Comparison of ENCODE assay signal across 13 mouse cellular contexts in the genomic region with DNA sequence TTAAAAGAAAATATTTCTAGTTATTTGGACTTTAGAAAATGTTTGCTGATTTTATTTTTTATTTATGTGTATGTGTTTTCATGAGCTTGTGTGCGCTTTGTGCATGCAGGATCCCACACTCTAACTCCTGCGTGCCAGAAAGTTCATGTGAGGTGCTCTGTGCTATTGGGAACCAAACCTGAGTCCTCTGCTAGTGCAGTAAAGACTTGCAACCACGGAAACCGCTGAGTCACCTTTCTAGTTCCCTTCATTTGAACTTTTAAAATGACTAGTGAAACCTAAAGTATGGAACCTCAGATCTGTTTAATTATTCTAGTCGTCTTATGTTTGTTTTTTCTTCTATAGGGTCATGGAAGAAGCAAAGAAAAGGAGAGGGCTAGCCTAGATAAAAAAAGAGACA.
"Had no signal": no experiment of that assay in that cellular context is flagged by ENCODE, and none has a peak within 500 bp of the region (broad histone marks: within the 10 kb centered on the region; RNA-seq: fewer than 3 reads in every experiment).

No protein-coding gene starts in this region.

- DNase-seq: lung, adult 2 months; lung, postnatal 4 days; midbrain, embryonic 14.5 days; right cerebral cortex, postnatal 14 days; thymus, adult 2 months; thymus, postnatal 25 days; thymus, postnatal 4 days had no signal

- H3K9ac ChIP-seq: lung, embryonic 15.5 days; midbrain, embryonic 12.5 days; neural tube, embryonic 12.5 days; stomach, embryonic 15.5 days had no signal

- H3K4me3 ChIP-seq: lung, embryonic 15.5 days; midbrain, embryonic 10.5 days; midbrain, embryonic 12.5 days; neural tube, embryonic 12.5 days; stomach, embryonic 15.5 days had no signal

- H3K4me1 ChIP-seq: lung, embryonic 15.5 days; midbrain, embryonic 10.5 days; midbrain, embryonic 12.5 days; neural tube, embryonic 12.5 days; stomach, embryonic 15.5 days had no signal

- H3K27ac ChIP-seq: lung, embryonic 15.5 days; midbrain, embryonic 10.5 days; midbrain, embryonic 12.5 days; neural tube, embryonic 12.5 days; stomach, embryonic 15.5 days; stomach, postnatal 0 days had no signal

- H3K4me2 ChIP-seq: lung, embryonic 15.5 days; midbrain, embryonic 12.5 days; neural tube, embryonic 12.5 days; stomach, embryonic 15.5 days had no signal

- H3K9me3 ChIP-seq: lung, embryonic 15.5 days; midbrain, embryonic 10.5 days; midbrain, embryonic 12.5 days; neural tube, embryonic 12.5 days; stomach, embryonic 15.5 days had no signal

- H3K27me3 ChIP-seq: lung, embryonic 15.5 days; midbrain, embryonic 12.5 days; neural tube, embryonic 12.5 days; stomach, embryonic 15.5 days had no signal
